Mouse (Mus musculus) liver, postnatal 0 days (tissue): ENCODE data around the gene Neu1.
"Not testable (repeated sequence)": the region's sequence is repeated elsewhere in the genome, so short reads cannot be mapped to it uniquely, and the experiment has no call there.

Source experiments
- CTCF ChIP-seq: sonication (generic); IDR thresholded peaks from 2 replicates; pipeline ENCODE4 v1.5.1; 2016; ENCODE audit warnings: antibody characterized with exemption, low read depth
- EP300 ChIP-seq: IDR thresholded peaks from 2 replicates; pipeline ENCODE4 v1.6.1; 2016; ENCODE audit warnings: antibody characterized with exemption, low read depth, mild to moderate bottlenecking

GRCm38 (mm10) chr17:34957966-34958365 lies 26.9 kb downstream of the Neu1 start:
- not testable (repeated sequence) for TF ChIP-seq CTCF, EP300
